Mouse (Mus musculus): Measurements from ENCODE around the gene Ttc9.

- TF ChIP-seq CTCF (IDR thresholded peaks at IDR 0.05; ENCODE audit: low read depth) (no peak), EP300 (IDR thresholded peaks at IDR 0.05; ENCODE audit: low read depth) (no peak)
These were observed 44.5 kb downstream of the Ttc9 start for GRCm38 (mm10) chr12:81675557-81675956.

Data from heart, postnatal 0 days (tissue).